Mouse (Mus musculus) forebrain, embryonic 15.5 days (tissue): ENCODE measurements at regions not wholly inside any gene's neighbourhood (a gene's known extent, or its start where the extent isn't known, plus 50 kb on each side); places are given as distances from the start of the nearest gene placed in this dataset.
A peak's percentile ranks its signal among the peaks of the same experiment; 100 is the strongest.

Experiments used
- ATAC-seq: fragments of 200-750 bp; cut with Nextera tagmentation; replicated peaks from 2 replicates; pipeline ENCODE4 v1.8.0; 2017; ENCODE audit warnings: mild to moderate bottlenecking, moderate TSS enrichment, moderate library complexity
- H3K27ac ChIP-seq: fragments of 300-500 bp; sonication (generic); replicated peaks from 2 replicates; pipeline ENCODE4 v1.5.1; 2015; ENCODE audit warnings: mild to moderate bottlenecking, inconsistent platforms
- H3K27me3 ChIP-seq: fragments of 300-500 bp; sonication (generic); 2 replicates; pipeline ENCODE4 v1.6.1; 2015; ENCODE audit warnings: inconsistent platforms
- H3K36me3 ChIP-seq: fragments of 300-500 bp; sonication (generic); 2 replicates; pipeline ENCODE4 v1.6.1; 2015; ENCODE audit warnings: mild to moderate bottlenecking, inconsistent platforms
- H3K4me1 ChIP-seq: fragments of 300-500 bp; sonication (generic); 2 replicates; pipeline ENCODE4 v1.6.1; 2015; ENCODE audit warnings: inconsistent platforms
- H3K4me2 ChIP-seq: fragments of 300-500 bp; sonication (generic); replicated peaks from 2 replicates; pipeline ENCODE4 v1.6.1; 2015; ENCODE audit warnings: mild to moderate bottlenecking, inconsistent platforms
- H3K4me3 ChIP-seq: fragments of 300-500 bp; sonication (generic); 2 replicates; pipeline ENCODE4 v1.5.1; 2015; ENCODE audit warnings: mild to moderate bottlenecking, inconsistent platforms
- H3K9ac ChIP-seq: fragments of 300-500 bp; sonication (generic); replicated peaks from 2 replicates; pipeline ENCODE4 v1.6.1; 2015; ENCODE audit warnings: mild to moderate bottlenecking, inconsistent platforms
- H3K9me3 ChIP-seq: fragments of 300-500 bp; sonication (generic); 2 replicates; pipeline ENCODE4 v1.6.1; 2016; ENCODE audit warnings: inconsistent platforms
- WGBS: fragments of 180-500 bp; shearing (Covaris S2); methylation state at CpG from one replicate; pipeline ENCODE4 v1.1.7; 2015; ENCODE audit warnings: mixed read lengths; 5-methylcytosine and 5-hydroxymethylcytosine counted together

DNA sequence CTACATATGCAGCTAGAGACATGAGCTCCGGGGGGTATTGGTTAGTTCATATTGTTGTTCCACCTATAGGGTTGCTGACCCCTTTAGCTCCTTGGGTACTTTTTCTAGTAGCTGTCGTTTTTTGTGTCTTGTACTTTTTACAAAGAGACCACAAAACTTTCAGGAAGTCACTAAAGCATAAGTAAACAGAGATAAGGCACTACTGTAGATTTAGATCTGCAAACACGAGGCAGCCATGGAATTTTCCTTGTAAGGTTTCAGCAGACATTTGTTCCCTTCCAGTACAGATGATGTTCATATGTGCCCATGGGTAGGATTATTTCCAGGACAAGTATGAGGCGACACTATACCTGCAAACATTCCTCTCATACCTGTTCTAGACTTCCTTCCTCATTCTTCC, 439.6 kb upstream of the Acvr2a start:
- Histone ChIP-seq H3K4me2 (no peak overlapping the region), H3K36me3 (no peaks in the 10 kb centered on the region), H3K9ac (no peak overlapping the region), H3K27ac (no peak overlapping the region), H3K27me3 (no peaks in the 10 kb centered on the region), H3K4me3 (no peak overlapping the region), H3K4me1 (no peaks in the 10 kb centered on the region), H3K9me3 (no peaks in the 10 kb centered on the region)
- no peak for ATAC-seq
- WGBS, result 84% methylated on average over 4 of the region's 4 CpGs

DNA sequence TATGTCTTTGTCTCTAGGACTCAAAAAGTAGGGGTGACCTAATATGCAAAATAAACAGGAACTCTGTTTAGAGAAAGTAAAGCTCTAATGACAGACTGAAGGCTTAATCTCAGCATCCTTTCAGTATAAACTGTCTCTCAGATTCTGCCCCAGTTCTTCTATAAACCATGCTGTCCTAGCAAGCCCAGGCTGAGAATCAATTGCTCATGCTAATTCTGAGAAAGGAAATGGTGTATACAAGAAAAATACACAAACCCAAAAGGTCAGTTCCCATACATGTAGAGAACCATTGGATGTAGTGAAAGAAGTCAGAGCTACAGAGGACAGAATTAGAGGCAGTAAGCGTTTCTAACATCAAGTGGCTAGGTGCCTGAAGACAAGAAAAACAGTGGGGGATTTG, 435.7 kb upstream of the Acvr2a start:
- 69% methylated on average over 1 of the region's 1 CpGs for WGBS
- no peaks in the 10 kb centered on the region for H3K27me3 ChIP-seq

DNA sequence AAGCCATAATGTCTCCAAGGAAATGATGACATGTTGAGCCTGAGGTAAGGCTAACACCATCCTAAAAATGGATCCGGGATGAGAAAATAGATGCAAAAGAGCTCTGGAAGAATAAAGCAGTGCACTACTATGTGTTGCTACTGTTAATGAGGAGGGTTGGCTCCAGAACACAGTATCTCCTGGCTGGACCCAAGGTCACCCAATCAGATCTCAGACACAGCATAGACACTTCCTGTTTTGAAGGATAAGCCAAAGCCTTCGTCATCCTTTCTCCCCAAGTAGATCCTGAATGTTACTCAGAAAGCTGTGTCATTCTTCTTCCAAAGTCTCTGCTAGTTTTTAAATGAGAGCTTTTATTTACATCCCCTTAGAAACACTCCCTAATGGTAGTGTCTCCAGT, 435.2 kb upstream of the Acvr2a start:
- Histone ChIP-seq H3K9ac (no peak overlapping the region), H3K4me1 (no peaks in the 10 kb centered on the region), H3K27me3 (no peaks in the 10 kb centered on the region), H3K4me2 (no peak overlapping the region), H3K27ac (no peak overlapping the region), H3K36me3 (no peaks in the 10 kb centered on the region), H3K4me3 (no peak overlapping the region), H3K9me3 (no peaks in the 10 kb centered on the region)
- ATAC-seq, result no peak
- 92% methylated on average over 2 of the region's 2 CpGs for WGBS

More for the DNA sequence above, 435.7 kb upstream of the Acvr2a start:
- H3K36me3 ChIP-seq, result no peaks in the 10 kb centered on the region
- no peak for ATAC-seq
- H3K4me2 ChIP-seq, result no peak overlapping the region
- H3K4me1 ChIP-seq, result no peaks in the 10 kb centered on the region
- H3K27ac ChIP-seq, result no peak overlapping the region
- H3K9me3 ChIP-seq, result no peaks in the 10 kb centered on the region
- no peak overlapping the region for H3K9ac ChIP-seq
- no peak overlapping the region for H3K4me3 ChIP-seq

DNA sequence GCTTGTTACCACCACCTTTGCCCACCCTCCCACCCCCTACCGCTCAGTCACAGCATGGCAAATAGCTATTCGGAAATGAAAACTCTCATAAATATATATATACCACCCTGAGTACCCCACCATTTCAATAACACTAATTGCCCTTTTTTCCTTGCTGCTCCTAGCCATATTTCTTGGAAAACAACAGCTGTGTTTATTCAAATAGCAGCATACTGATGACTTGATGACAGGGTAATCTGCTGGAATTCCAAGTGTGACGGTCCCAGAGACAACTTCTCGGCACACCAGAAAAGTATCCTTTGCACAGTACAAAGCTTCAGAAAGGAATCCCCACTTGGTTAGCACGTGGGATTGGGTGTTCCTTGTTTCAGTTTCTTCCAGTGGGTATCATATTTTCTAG, 433.8 kb upstream of the Acvr2a start:
- Histone ChIP-seq H3K27ac (no peak overlapping the region), H3K27me3 (no peaks in the 10 kb centered on the region), H3K9me3 (no peaks in the 10 kb centered on the region), H3K9ac (no peak overlapping the region), H3K36me3 (no peaks in the 10 kb centered on the region), H3K4me1 (no peaks in the 10 kb centered on the region), H3K4me3 (no peak overlapping the region), H3K4me2 (no peak overlapping the region)
- WGBS, result 39% methylated on average over 5 of the region's 5 CpGs
- ATAC-seq, result 0 out of 2 replicates have a peak, but pooled peaks have one; percentile 53

DNA sequence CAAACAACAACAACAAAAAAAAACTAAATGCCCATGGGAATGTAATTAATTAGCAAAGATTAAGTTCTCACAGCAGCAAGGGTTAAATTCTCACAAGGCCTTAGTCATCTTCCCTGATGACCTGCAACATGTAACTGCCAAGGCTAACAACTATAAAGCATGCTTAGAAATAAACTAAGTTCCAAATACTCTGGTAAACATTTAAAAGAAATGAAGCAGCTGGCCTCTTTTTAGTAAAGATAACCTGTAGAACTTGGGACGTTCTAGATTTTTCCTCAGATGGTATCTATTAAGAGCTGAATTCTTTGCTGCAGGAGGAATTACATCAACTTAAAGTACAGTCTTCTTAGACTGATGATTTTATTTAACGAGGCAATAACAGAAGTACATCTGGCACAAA, 433.1 kb upstream of the Acvr2a start:
- WGBS, result 72% methylated on average over 2 of the region's 2 CpGs

DNA sequence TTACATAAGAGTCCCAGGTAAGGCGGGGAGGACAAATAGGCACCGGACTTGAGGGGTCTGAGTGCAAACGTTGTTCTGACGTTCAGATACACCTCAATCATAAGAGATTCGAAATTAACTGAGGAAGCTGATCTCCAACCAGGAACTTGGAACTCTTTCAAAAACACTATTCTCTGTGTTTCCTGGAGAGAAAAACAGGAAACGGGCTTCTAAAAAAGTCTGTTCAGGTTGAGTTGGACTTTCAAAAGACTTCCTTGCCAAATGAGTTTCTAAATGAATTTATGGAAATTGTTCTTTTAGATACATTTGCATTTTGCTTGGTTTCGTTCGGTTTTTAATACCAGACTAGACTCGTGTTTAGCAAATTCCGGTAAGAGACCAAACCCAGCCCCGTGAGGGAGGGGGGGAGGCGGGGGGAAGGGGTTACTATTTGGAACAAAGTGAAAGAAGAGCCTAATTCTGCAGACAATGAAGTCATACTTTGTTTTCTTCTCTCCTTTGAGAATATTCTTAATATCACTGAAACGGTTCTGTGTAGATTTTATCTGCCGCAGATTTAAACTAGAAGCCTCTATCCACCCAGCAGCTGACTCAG, 432.3 kb upstream of the Acvr2a start:
- no peak for ATAC-seq
- no peak overlapping the region for H3K4me2 ChIP-seq
- WGBS, result 84% methylated on average over 14 of the region's 14 CpGs

More for the DNA sequence above, 433.1 kb upstream of the Acvr2a start:
- no peak overlapping the region for H3K9ac ChIP-seq
- no peak overlapping the region for H3K27ac ChIP-seq
- ATAC-seq, result no peak
- H3K36me3 ChIP-seq, result no peaks in the 10 kb centered on the region
- H3K4me1 ChIP-seq, result no peaks in the 10 kb centered on the region
- H3K4me2 ChIP-seq, result no peak overlapping the region
- no peak overlapping the region for H3K4me3 ChIP-seq
- H3K9me3 ChIP-seq, result no peaks in the 10 kb centered on the region
- H3K27me3 ChIP-seq, result no peaks in the 10 kb centered on the region

DNA sequence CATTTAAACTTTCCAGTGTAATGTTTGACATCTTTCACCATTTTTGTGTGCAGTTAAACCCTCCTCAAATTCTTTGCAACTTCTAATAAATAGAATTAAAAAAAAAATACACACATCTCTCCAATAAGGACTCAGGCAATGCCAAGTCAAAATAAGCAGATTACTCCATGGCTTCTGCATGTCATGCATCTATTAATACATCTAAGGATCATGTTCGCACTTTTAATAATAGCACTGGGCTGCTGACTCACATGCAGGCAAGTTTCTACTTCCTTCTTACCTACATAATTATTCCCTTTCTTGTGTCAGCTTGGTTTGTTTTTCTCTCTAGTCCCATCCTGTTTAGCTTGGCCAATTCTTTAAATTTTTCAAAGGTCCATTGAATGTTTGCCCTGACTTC, 415.4 kb upstream of the Acvr2a start:
- Histone ChIP-seq H3K9me3 (no peaks in the 10 kb centered on the region), H3K4me3 (no peak overlapping the region), H3K27me3 (no peaks in the 10 kb centered on the region), H3K9ac (no peak overlapping the region), H3K4me2 (no peak overlapping the region), H3K36me3 (no peaks in the 10 kb centered on the region), H3K4me1 (no peaks in the 10 kb centered on the region), H3K27ac (no peak overlapping the region)
- no peak for ATAC-seq
- 78% methylated on average over 1 of the region's 1 CpGs for WGBS

More for the DNA sequence above, 432.3 kb upstream of the Acvr2a start:
- Histone ChIP-seq H3K27me3 (no peaks in the 10 kb centered on the region), H3K27ac (no peak overlapping the region), H3K9ac (no peak overlapping the region), H3K4me1 (no peaks in the 10 kb centered on the region), H3K9me3 (no peaks in the 10 kb centered on the region), H3K4me3 (no peak overlapping the region), H3K36me3 (no peaks in the 10 kb centered on the region)

DNA sequence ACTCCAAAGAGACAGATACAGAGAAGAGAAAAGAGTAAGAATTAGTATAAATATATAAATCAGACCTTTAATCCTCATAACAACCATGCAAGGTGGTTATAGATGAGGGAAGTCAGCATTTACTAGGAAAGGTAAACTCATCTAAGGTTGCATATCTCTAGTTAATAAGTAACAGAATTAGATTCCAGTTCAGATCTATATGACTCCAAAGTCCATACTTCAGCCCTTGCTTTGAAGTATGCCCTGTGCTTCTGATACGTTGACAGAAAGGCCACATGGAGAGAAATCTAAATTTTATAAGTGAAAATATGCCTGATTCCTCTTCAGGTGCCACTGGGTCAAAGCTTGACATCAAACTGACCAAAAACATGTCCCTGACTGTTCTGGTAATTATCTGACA, 414.7 kb upstream of the Acvr2a start:
- WGBS, result 79% methylated on average over 1 of the region's 1 CpGs
- no peaks in the 10 kb centered on the region for H3K36me3 ChIP-seq

DNA sequence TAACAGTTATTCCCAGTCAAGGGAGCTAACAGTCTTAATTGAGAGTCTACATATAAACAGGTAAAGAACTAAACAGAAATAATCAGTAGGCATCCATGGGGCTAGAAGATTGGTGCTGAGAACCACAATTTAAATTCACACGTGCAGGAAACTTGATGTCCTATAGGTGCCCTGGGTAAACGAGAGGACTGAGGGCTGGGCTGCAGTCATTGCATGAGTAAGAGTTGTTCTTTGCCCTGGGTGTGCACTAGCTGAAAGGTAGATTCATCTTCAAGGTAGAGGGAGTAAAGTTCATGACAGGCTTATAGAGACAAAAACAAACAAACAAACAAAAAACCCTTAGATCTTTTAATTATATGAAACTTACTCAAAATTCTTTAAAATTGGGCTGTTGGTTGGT, 411.1 kb upstream of the Acvr2a start:
- Histone ChIP-seq H3K4me3 (no peak overlapping the region), H3K27ac (no peak overlapping the region), H3K4me1 (no peaks in the 10 kb centered on the region), H3K27me3 (no peaks in the 10 kb centered on the region), H3K36me3 (no peaks in the 10 kb centered on the region), H3K9me3 (no peaks in the 10 kb centered on the region), H3K9ac (no peak overlapping the region), H3K4me2 (no peak overlapping the region)
- WGBS, result 94% methylated on average over 2 of the region's 2 CpGs
- ATAC-seq, result no peak

More for the DNA sequence above, 414.7 kb upstream of the Acvr2a start:
- Histone ChIP-seq H3K4me1 (no peaks in the 10 kb centered on the region), H3K9ac (no peak overlapping the region), H3K4me3 (no peak overlapping the region), H3K27me3 (no peaks in the 10 kb centered on the region), H3K4me2 (no peak overlapping the region), H3K27ac (no peak overlapping the region), H3K9me3 (no peaks in the 10 kb centered on the region)
- ATAC-seq, result no peak

DNA sequence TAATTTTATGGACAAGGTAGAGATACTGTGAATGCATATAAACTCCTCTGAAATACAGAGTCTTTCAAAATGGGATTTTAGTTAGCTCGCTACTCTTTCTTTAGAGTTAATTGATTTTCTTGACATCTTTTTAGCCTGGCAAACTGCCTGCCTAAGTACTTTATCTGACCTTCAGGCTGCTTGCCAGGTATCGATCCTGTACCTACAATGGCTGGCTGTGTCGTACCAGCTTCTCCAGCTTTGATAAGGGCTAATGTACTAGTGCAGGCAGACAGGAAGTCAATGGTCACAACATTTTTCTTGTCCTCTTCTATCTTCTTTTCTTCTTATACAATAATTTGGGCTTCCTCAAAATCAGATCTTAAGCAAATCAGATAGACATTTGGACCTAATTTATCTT, 409.4 kb upstream of the Acvr2a start:
- Histone ChIP-seq H3K27ac (no peak overlapping the region), H3K9ac (no peak overlapping the region), H3K4me2 (no peak overlapping the region), H3K4me3 (no peak overlapping the region), H3K36me3 (no peaks in the 10 kb centered on the region), H3K9me3 (no peaks in the 10 kb centered on the region), H3K4me1 (no peaks in the 10 kb centered on the region), H3K27me3 (no peaks in the 10 kb centered on the region)
- no peak for ATAC-seq
- WGBS, result 49% methylated on average over 3 of the region's 3 CpGs

DNA sequence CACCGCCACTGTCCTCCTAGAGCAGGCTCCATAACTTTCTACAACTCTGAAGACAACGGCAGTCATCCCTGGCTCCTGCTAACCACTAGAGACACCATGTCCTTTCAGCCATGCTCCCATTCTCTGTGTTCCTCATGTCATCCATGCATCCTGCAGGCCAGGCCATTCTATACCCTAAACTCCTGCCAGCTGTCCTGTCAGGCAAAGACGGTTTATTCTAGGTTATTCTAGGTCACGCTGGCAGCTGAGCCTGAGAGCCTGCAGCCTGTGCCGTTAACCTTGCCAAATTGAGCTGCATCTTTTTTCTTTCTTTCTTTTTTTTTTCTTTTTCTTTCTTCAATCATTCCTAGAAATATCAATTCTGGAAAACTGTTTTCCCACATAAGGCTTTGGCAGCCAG, 406.0 kb upstream of the Acvr2a start:
- H3K4me1 ChIP-seq, result 0 out of 2 replicates have a peak, but pooled peaks cover 3% of the 10 kb centered on the region
- H3K36me3 ChIP-seq, result no peaks in the 10 kb centered on the region
- H3K4me2 ChIP-seq, result no peak overlapping the region
- H3K27me3 ChIP-seq, result no peaks in the 10 kb centered on the region
- 82% methylated on average over 5 of the region's 5 CpGs for WGBS
- no peak overlapping the region for H3K27ac ChIP-seq
- H3K9me3 ChIP-seq, result no peaks in the 10 kb centered on the region
- H3K4me3 ChIP-seq, result no peak overlapping the region
- no peak overlapping the region for H3K9ac ChIP-seq
- no peak for ATAC-seq

DNA sequence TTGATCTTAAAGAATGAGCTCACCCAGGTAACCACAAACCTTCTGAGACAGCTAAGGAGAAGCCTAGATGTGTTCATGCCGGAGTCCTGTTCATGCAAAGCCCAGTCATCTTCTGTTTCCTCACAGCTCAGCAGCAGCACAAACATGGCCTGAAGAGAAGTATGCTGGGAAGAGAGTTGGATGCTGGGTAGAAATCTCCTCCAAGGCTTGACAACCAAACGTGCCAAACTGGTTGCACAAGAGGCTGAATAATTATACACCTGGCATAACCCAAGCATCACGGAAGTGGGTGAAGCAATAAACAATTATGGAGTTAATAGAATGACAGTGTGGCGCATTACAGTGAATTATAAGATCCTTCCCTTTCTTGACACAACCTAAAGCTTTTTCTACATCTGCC, 404.0 kb upstream of the Acvr2a start:
- no peaks in the 10 kb centered on the region for H3K27me3 ChIP-seq
- 0 out of 2 replicates have a peak, but pooled peaks cover 3% of the 10 kb centered on the region for H3K4me1 ChIP-seq
- WGBS, result 89% methylated on average over 4 of the region's 4 CpGs
- no peaks in the 10 kb centered on the region for H3K36me3 ChIP-seq
- no peak overlapping the region for H3K4me2 ChIP-seq
- no peak for ATAC-seq
- no peak overlapping the region for H3K4me3 ChIP-seq
- H3K9ac ChIP-seq, result no peak overlapping the region
- H3K9me3 ChIP-seq, result no peaks in the 10 kb centered on the region
- no peak overlapping the region for H3K27ac ChIP-seq

DNA sequence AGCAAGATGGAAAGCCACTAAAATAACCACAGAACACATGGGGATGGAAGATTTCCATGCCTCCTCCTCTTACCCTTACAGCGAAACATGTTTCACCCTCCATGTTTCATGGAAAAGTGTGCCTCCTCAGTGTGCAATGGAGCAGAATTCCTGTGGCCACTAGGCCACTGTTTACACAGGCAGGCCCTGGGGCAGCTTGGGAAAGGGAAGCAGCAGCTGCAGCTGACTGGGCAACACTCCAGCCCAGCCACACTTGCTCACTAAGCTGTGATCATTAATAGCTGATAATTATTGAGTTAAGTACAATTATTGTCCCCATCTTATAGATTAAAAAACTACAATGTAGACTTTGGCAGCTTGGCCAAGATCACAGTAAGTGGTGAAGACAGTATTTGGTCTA, 402.5 kb upstream of the Acvr2a start:
- 94% methylated on average over 1 of the region's 1 CpGs for WGBS
- Histone ChIP-seq H3K9me3 (no peaks in the 10 kb centered on the region), H3K4me3 (no peak overlapping the region), H3K4me2 (no peak overlapping the region), H3K9ac (no peak overlapping the region), H3K4me1 (0 out of 2 replicates have a peak, but pooled peaks cover 3% of the 10 kb centered on the region), H3K36me3 (no peaks in the 10 kb centered on the region), H3K27ac (no peak overlapping the region), H3K27me3 (no peaks in the 10 kb centered on the region)
- ATAC-seq, result peak; percentile 57; the same call in 1 of the 2 replicates
